Mouse (Mus musculus): ENCODE results near the gene 6430548M08Rik. TPM values are rescaled to one million over a fixed set of nuclear protein-coding genes. Genes with fewer than 3 reads are reported as not detected.

6430548M08Rik gene
- total and polyA plus RNA-seq, 3 experiments = 98.5 to 118 (median 107) TPM

GRCm38 (mm10) chr8:120104721-120105272, 9.2 kb upstream of the 6430548M08Rik start:
- DNase-seq = peak; percentile 94

DNA sequence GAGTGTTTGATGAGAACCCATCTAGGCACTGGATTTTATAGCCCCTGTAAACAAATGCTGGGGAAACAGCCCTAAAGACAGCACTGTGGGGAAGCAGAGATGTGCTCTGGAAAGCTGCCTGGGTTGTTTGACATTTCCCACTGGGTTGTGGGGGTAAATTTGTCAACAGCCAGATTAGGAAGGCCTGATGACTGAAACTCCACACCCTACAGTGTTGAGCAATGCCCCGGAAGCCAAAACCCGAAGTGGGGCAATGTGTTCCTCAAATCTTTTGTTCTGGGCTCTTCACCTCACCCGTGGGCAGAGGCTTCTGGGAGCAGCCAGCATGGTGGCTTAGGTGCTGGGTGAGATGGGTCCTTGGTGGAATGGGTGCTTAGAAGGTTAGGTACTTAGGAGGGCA, 4.8 kb upstream of the 6430548M08Rik start:
- peak; percentile 58 for DNase-seq

- no peak for DNase-seq
These were observed 3.0 kb upstream of the 6430548M08Rik start for GRCm38 (mm10) chr8:120110966-120111365.

DNA sequence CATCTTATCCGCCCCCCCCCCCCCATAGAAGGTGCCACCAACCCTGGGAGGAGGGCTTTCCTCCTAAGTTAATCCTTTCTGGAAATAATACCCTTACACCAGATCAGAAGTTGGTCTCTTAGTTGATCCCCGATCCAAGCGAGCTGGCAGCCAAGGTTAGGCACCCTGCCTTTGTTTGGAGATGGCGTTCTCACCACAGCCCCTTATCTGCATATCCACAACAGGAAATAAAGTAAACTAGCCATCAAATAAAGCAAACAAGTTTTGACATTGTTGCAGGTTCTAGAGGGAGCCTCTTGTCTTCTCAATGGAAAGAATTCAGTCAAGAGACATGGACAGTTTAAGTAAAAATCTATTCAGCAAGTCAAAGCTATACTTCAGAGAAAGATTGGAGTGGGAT, 2.6 kb upstream of the 6430548M08Rik start:
- DNase-seq = no peak

GRCm38 (mm10) chr8:120112535-120112934, 1.4 kb upstream of the 6430548M08Rik start:
- DNase-seq = peak; percentile 27

DNA sequence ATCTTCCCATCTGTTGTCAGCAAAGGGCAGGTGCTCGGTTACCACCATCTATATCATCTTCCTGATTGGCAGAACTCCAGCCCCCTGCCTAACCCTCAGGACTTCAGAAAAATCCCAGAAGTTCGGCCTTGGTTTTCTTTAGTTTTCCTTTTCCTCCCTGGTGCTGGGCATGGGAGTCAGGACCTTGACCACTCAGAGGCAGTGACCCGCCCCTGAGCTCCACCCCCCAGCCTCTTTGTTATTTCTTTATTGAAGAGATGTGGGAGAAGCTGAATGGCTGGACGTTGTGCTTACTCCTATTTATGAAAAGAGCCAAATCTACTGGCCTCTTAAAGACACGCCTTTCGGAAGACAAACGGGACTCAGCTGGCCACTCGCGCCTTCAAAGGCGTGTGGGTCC, 646 bp upstream of the 6430548M08Rik start:
- peak; percentile 82 for DNase-seq

DNA sequence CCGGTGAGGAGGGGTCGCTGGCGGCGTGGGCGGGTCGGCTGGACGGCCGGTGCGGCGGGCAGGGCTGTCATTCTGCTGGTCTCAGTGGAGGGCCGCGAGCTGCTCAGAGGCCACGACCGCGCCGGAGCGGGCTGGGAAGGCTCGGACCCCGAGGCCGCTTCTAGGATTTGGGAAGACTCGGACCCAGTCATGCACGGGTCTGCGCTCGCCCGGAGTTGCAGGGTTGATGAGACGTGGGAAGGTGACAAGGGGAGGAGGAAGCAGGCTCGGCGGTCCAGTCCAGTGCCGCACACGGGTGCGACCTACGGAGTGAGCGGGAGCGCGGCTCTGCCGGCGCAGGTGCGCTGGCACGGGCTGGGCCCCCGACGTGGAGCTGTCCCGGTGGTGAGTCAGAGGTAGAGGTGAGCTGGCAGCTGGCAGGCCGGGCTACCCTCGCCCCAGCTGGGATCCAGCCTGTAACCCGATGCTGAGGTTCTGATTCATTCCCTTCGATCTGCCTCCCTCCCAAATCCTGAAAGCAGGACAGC, 426 bp downstream of the 6430548M08Rik start:
- DNase-seq = peak; percentile 85

DNA sequence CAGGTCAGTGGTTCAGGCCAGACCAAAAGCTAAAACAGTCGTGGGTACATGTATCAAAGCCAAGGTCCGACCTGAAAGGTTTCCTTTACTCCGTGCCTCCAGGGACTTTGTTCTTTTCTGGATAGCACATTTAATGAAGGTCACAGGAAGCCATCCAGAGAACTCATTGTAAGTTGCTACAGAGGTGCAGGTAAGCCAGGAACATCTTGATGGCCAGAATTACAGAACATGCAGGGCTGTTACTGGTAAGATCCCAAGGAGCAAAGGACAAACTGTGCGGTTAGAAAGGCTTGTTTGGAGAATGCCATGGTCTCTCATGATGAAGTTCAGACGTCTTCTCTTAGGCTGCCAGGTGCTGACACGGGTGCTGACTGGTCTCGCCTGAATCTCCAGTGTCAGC, 2.6 kb downstream of the 6430548M08Rik start:
- no peak for DNase-seq

- peak; percentile 79 for DNase-seq
These were observed 4.2 kb downstream of the 6430548M08Rik start for GRCm38 (mm10) chr8:120118162-120118561.

- DNase-seq = no peak
These were observed 4.9 kb downstream of the 6430548M08Rik start for GRCm38 (mm10) chr8:120118847-120119246.

DNA sequence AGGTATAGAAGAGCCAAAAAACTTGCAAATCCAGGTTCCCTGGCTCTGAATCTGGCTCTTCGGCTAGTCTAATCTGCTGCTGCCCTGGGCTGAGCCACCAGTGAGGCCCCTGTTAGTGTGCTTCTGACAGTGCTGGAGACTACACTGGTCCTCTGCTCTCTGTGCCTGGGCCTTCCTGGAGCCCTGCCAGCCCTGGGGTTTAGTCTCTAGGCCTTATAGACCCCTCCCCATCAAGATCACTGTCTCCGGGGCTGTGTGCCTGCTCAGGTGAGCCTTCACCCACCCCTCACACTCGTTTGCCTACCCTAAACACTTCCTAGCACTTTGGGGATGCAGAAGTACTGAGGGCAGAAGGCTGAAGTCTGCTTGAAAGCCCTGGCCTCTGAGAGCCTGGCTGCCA, 5.5 kb downstream of the 6430548M08Rik start:
- DNase-seq = no peak

DNA sequence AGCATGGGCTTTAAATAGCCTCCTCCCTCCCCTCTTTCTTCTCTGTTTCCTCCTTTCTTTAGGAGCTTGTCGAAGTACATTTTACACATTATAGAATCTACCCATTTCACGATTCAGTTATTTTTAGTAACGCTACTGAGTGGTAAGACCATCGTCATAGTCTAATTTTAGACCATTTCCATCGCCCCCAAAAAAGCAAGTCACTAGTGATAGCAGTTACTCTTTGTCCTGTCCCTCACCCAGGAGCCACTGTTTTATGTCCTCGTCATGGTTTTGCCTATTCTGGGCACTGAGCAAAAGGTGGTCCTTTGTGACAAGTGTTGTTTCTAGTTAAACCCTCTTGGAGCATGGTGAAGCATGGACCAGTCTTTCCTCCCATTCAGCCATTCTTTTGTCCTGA, 6.0 kb downstream of the 6430548M08Rik start:
- DNase-seq = no peak

DNA sequence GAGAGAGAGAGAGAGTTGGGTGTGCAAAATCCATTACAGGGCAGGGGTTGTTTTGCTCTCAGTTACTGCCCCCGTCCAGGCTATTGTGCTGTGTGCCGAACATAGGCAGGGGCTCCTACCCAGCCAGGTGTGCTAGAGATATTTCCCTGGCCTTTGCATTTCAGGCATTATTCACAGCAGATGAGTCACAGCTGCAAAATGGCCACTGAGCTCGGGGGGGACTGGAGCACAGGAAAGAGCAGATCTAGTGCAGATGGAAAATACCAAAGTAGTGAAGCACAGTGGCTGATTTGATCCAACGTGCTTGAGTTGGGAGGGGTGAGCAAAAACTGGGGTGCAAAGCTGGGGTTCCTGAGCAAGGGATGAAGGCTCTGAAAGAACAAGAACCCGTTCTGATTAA, 7.0 kb downstream of the 6430548M08Rik start:
- DNase-seq = peak; percentile 80

GRCm38 (mm10) chr8:120124261-120124660, 10.3 kb downstream of the 6430548M08Rik start:
- no peak for DNase-seq

DNA sequence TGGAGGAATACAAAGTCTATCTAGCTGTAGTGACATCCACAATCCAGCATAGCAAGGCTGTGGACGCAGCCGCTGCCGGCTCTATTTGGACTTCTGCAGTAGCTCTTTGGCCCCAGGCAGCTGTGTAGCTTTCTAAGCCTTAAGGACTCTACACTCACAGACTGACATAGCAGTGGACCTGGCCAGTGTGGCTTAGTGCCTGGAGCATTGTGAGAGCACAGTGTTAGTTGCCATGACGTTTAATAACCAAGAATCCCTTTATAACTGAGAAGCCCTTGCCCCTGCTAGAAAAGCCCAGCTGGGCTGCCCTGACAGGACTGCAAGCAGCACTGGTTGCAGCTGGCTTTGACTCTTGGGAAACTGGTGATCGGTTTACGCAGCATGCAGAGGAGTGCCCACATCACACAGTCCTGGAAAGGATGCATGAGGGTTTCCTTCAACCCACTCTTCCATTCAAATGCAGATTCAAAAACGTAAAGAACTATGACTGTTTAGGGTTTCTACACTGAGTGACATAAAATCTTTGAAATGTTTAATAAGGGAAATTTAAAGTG, 11.0 kb downstream of the 6430548M08Rik start:
- no peak for DNase-seq

- peak; percentile 70 for DNase-seq
These were observed 12.6 kb downstream of the 6430548M08Rik start for GRCm38 (mm10) chr8:120126357-120127161.

DNA sequence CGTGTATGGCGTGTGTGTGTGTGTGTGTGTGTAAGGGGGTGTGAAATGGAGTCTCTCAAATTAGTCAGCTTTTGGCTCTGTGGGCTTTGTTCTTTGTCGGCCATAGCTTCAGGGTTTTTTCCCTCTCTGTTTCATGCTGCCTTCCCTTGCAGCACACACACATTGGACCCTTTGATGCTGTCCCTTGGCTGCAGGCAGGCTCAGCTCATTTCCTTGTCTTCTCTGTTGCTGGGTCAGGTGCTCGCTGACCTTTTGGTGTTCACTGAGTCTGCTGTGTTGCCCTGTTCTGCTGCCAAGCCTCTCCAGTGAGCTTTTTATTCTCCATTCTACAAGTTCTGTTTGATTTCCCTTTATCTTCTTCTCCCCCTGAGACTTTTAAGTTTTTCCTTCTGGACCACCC, 15.6 kb downstream of the 6430548M08Rik start:
- no peak for DNase-seq

GRCm38 (mm10) chr8:120131158-120131557, 17.2 kb downstream of the 6430548M08Rik start:
- DNase-seq = no peak

DNA sequence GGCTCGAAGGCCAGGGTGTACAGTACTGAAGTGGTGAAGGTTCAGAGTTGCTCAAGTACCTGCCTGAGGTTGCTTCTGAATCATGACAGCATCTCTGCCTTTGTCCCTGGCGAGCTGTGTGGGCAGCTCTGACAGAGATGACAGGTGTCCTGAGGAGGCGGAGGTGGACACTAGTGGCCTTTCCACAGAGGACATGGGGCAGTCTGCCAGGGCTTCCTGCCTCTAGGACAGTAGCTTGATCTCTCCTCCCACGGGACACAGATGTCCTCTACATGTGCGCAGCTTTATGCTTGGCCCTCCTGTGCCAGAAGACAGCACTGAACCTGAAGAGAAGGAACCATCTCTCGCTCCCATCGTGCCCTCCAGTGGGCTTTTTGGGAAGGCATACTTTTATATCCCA, 19.2 kb downstream of the 6430548M08Rik start:
- peak; percentile 63 for DNase-seq

DNA sequence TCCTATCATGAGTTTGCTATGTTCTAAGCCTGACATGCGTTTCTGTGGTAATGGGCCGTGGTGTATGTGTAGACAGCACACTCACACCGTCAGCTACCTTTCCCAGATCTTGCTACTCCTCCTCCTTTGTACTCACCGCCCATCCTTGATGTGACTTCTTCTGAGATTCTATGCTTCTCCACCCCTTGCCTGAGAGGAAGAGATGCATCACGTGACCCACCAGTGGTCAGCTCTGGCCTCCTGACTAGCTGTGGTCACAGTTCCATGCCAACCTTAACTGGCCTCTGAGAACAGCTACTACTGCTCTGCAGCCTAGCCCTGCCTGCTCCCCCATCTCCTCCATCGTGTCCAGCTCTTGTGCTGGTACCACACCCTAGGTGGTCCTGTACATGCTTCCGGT, 21.7 kb downstream of the 6430548M08Rik start:
- DNase-seq = no peak

DNA sequence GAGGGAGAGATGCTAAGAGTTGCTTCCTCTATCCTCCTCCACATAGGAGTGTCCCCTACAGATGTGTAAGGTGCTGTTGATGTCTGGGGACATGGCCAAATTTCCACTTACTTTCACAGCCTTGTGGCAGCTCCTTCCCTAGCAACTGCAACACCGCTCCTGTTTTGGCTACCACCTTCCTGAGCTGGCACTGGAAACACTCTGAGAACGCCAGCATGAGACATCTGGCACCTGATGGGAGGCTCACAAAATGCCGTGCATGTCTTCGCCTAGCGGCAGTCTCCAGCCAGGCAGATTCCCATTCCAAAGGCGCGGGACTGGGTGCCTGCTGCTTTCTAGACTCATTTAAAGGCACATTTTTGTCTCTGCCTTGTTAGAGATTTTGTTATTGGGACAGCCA, 22.7 kb downstream of the 6430548M08Rik start:
- DNase-seq = no peak

GRCm38 (mm10) chr8:120138958-120139357, 25.0 kb downstream of the 6430548M08Rik start:
- no peak for DNase-seq

DNA sequence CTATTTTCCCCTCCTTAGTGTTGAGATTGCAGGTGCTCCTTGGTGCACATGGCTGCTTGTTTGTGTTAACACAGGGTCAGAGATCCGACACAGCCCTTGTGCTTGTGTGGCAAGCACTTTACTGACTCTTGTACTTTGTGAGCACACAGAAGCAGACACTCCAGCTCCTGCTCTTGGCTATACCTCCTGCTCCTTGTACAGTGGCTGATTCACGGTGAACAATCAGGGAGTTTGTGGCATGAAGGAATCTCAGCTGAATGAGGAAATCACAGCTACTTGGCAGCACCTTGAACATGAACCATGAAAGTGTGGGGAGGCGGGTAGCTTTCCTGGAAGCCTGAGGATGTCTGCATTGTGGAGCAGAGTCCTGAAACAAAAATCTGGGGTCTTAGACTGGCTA, 26.8 kb downstream of the 6430548M08Rik start:
- DNase-seq = no peak

All from adrenal gland, adult 2 months (tissue).